ENCODE assay signal across 29 mouse cellular contexts in genomic region chr6:34743946-34744345, GRCm38 (mm10). TPM values are rescaled to one million over a fixed set of nuclear protein-coding genes. Genes with fewer than 3 reads are reported as not detected.
DNase-seq lines count a peak whose midpoint lies in the region; TF ChIP-seq lines count a peak whose summit lies in the region.
"Had no signal": no experiment of that assay in that cellular context is flagged by ENCODE, and none has a peak within 500 bp of the region (broad histone marks: within the 10 kb centered on the region; RNA-seq: fewer than 3 reads in every experiment).

No protein-coding gene starts in this region.

- intact Hi-C loops in gastrocnemius, adult 2 months (cut with DNase I) = no loop called here

- peak; percentile 55 for DNase-seq in gastrocnemius, adult 2 months
- no peak for DNase-seq in gastrocnemius, postnatal 25 days
- peak; percentile 68 for DNase-seq in 3134 (ENCODE audit: extremely low read depth, insufficient read length, low spot score)
- DNase-seq in adipocyte (ENCODE audit: low spot score) = peak; percentile 62
- DNase-seq in fibroblast of lung, adult 2 months (ENCODE audit: low read depth) = peak; percentile 78
- no peak for DNase-seq in kidney, postnatal 10 days
- DNase-seq in cerebellum, postnatal 10 days = no peak
- DNase-seq: adrenal gland, postnatal 14 days; cerebellum, adult 11-12 months; cerebellum, adult 9-11 months; forebrain, postnatal 0 days; gastrocnemius, postnatal 36 days; heart, adult 2 months; heart, postnatal 14 days; kidney, adult 18-20 months; kidney, postnatal 36 days; liver, embryonic 13.5 days; lung, adult 18-20 months; lung, postnatal 36 days; right cerebral cortex, postnatal 4 days; thymus, adult 2 months; thymus, postnatal 4 days had no signal

- no peak overlapping the region for H3K4me3 ChIP-seq in gastrocnemius, adult 2 months
- H3K4me3 ChIP-seq: erythroblast, embryonic 14.5 days; forebrain, embryonic 12.5 days; heart, adult 2 months; kidney, embryonic 15.5 days; layer of hippocampus, adult 2 months; left cerebral cortex, adult 2 months; limb, embryonic 13.5 days; liver, embryonic 13.5 days; neural tube, embryonic 12.5 days had no signal

- no peak for TF ChIP-seq CTCF in gastrocnemius, adult 2 months (IDR thresholded peaks at IDR 0.05)

- H3K27ac ChIP-seq in gastrocnemius, adult 2 months = no peak overlapping the region; the same call in 1 of the 2 replicates
- H3K27ac ChIP-seq: forebrain, embryonic 12.5 days; heart, adult 2 months; kidney, embryonic 15.5 days; layer of hippocampus, adult 2 months; left cerebral cortex, adult 2 months; limb, embryonic 13.5 days; liver, embryonic 13.5 days; neural tube, embryonic 12.5 days had no signal

RNA-seq across cellular contexts. Expression of gene Agbl3, which starts 36.3 kb away (rescaled TPM):
- 1 to 10 TPM; 1.5 to 2.2 TPM for total RNA-seq in gastrocnemius, adult 2 months (2021)
- total RNA-seq in gastrocnemius, postnatal 25 days (2021) = 1 to 10 TPM; 2.5 to 3.2 TPM

Comparison
In these comparisons a context has a peak if more than half of its experiments do, and no peak if none do; other contexts are left out.
1. DNase-seq: peak in gastrocnemius, adult 2 months (single experiment), 3134 (single experiment), adipocyte (single experiment) and fibroblast of lung, adult 2 months (single experiment); none in gastrocnemius, postnatal 25 days (single experiment), kidney, postnatal 10 days (single experiment) and cerebellum, postnatal 10 days (0 of 2).